Mouse (Mus musculus): Measurements from ENCODE around the gene Dtnbp1.

DNA sequence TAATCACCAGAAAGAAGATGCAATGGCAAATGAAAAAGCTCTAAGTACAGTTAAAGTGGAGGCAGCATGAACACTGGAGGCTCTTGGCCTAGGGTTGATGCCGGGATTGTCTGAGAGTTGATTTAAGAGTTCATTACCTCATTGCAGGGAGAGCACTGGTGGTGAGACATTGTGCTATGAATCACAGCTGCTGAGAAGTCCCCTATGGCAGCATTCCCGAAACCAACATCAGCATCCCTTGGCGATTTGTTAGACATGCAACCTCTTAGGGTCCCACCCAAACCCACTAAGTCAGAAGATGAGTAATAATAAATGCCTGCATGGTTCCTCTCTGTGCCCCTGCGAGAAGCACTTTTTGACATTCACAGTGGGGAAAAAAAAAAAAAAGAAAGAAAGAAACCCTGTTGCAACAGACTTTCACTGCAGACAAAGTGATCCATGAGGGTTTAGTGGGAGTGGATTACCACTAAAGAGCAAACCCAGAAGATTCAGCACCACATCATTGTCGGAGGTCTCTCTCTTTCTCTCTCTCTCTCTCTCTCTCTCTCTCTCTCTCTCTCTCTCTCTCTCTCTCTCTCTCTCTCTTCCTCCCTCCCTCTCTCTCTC is 3.1 kb upstream of the Dtnbp1 start:
- TF ChIP-seq CTCF (IDR thresholded peaks at IDR 0.05; ENCODE audit: borderline replicate concordance, insufficient read depth, low read depth, low read length): no peak
- TF ChIP-seq POLR2A (IDR thresholded peaks at IDR 0.05; ENCODE audit: borderline replicate concordance, insufficient read depth, low read length): no peak

Data from cerebellum, adult 2 months (tissue).